Mouse (Mus musculus): ENCODE results near the gene Esyt3.

Esyt3 gene

DNA sequence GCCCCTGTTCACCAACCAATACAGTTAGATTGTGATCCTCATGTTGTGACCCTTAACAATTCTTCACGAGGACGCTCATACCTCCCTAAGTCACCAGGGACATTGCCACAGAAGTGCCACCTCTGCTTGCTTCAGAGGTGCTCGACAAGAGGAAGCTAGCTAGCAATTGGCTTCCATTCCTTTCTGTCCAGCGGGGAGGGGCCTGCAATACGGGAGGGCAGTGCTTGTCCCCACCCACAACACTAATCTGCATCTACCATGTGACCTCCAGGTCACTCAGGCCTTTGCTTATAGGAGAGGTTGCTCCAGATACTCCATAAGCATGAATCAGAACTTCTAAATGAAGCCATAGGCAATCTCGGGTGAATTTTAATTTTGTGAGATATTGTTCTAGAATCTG is 5.0 kb downstream of the Esyt3 start:
- no peak for DNase-seq

- no peak for DNase-seq
These were observed 5.4 kb downstream of the Esyt3 start for GRCm38 (mm10) chr9:99352964-99353363.

DNA sequence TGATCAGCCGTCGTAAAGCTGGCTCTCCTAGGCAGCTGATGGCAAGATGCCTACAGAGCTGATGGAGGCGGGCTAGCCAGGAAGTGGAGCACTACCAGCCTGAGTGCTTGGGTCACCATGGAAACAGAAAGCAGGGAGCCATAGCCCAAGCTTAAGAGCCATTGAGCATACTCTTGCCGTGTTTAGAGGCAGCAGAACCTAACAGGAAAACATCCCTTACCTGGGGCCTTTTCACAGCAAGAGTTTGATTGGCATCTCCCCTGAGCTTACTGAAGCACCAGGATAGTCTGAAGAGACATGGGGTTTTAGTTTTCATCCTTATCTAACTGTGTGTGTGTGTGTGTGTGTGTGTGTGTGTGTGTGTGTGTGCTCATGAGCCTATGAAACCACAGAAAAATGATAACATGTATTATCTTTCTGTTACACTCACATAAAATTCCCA is 13.0 kb downstream of the Esyt3 start:
- no peak for DNase-seq

- DNase-seq: no peak
These were observed 16.8 kb downstream of the Esyt3 start for GRCm38 (mm10) chr9:99341600-99341999.

DNA sequence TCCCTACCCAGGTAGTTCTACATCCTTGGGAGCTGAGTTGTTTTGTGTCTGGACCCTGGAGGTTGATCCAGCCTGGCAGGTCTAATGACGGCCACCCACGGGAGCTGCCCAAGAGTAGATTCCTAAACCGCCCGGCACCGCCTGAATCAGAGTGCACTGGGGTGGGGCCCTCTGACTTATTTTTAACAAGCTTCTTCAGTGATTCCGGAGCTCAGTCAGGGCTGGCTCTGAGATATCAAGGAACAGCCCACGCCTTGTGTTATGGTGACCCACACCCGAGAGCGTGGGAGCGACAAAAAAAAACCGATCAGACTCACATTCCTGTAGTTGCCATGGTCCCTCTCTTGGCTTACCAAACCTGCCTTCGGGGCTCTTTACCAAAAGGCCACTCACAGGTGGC is 18.2 kb downstream of the Esyt3 start:
- no peak for DNase-seq

GRCm38 (mm10) chr9:99339182-99339581 is 19.2 kb downstream of the Esyt3 start:
- DNase-seq: no peak

- DNase-seq: no peak
These were observed 20.1 kb downstream of the Esyt3 start for GRCm38 (mm10) chr9:99338293-99338692.

GRCm38 (mm10) chr9:99336538-99336937 is 21.8 kb downstream of the Esyt3 start:
- DNase-seq: no peak

DNA sequence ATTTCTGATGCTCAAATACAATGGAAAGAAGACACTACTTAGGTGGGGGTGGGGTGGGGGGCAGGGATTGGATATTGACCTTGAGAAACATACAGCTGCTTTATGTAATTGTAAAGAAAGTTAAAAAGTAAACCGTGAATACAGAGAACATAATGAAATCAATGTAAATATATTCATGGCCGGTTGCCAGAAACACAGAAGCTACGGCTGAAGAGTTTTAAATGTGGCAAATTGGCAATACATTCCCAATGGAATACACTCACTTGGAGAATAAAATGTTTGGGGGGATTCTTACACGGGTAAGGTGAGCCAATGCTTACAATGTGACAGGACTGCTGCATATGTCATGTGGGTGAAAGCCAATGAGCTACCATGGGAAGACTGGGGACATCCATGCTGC is 31.5 kb downstream of the Esyt3 start:
- no peak for DNase-seq

DNA sequence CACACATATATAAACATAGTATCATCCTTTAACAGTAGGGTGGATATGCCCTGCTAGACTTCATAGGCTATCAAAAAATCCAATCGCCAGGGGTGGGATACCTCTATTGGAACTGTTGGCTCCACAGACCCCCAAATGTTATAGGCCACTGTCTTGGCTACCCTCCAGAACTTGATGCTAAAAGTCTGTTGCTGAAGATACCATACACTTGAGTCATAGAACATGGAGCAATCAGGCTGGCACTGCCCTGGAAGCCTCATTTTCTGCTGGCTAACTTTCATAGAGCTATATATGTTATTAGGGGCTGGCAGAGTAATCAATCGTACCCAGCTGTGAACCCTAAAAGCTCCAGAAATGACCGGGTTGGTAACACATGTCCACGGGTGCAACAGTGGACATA is 32.4 kb downstream of the Esyt3 start:
- no peak for DNase-seq

DNA sequence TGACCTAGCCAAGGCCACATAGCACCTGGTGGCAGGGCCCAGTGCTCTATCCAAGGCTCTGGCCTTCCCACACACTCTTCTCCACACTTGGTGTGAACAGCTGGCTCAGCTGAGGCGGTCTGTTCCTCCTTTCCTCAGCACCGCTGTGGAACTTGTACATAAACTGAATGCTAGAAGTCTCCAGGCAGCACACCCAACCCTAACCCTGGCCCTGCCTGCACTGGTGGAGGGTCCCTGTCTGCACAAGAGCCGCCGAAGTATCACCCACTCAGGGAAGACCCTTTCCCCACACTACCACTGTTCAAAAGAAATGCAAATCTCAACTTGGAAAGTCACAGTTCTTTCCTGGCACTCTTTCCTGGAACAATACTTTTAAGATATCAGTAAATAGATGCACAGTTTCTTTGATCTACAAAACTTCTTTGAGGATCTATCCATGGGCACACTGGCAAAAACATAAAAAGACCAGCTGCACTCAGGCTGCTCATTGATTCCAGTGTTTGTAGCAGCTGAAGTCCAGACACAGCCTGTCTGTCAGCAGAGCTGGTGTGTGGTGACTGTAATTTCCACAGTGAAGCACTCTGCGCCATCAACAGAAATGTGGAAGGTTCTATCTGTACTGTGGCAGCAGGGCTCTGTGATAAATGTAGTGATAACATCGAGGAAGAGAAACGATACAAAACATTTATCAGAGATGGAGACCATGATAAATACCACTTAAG is 33.0 kb downstream of the Esyt3 start:
- no peak for DNase-seq

DNA sequence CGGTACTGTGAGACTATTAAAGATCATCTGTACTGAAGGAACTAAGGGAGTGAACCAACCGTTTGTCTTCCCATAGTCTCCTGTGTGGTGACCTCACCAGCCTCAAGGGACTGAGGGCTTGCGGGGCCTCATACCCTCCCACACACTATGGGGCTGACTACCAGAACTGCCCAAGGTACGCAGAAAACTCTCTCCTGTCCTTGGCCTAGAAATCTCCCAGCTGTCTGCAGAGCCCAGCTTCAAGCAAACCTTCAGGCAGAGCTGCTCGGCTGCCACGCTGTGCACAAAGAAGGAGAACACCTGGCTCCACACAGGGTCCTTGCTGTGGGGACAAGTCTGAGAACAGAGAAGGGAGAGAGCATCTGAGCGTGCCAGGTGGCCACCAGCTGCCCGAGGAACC is 38.4 kb downstream of the Esyt3 start:
- no peak for DNase-seq

GRCm38 (mm10) chr9:99319343-99319951 is 38.9 kb downstream of the Esyt3 start:
- DNase-seq: no peak

DNA sequence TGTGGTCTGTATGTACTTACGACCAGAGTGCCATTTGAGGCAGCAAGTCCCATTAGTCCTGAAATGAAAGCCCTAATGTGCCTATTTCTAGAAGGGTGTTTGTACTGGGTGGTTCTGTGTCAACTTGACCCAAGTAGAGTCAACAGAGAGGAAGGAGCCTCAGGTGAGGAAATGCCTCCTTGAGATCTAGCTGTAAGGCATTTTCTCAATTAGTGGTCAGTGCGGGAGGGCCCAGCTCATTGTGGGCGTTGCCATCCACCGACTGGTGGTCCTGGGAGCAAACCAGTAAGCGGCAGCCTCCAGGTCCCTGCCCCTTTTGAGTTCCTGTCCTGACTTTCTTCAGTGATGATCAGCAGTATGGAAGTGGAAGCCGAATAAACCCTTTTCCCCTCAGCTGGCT is 52.1 kb downstream of the Esyt3 start:
- no peak for DNase-seq

DNA sequence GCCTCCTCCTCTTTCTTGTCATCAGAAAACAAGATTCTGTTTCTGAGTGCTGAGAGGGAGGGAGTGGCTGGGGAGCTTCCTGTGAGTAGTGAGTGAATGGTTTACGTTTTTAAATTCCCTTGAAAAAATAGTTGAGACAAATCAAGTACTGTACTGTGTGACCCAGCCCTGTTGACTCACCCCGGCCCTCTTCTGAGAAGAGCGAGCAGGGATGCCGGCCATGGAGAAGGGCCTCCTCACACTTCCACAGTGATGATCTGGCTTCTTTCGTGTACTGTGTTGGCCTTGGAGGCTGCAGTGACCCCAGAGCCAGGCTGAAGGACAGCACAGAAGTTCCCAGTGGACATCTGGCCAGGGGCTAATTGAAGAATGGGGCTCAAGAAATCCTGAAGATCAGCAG is 54.1 kb downstream of the Esyt3 start:
- DNase-seq: no peak
